Mouse (Mus musculus): ENCODE data around the gene Tmprss13.

DNA sequence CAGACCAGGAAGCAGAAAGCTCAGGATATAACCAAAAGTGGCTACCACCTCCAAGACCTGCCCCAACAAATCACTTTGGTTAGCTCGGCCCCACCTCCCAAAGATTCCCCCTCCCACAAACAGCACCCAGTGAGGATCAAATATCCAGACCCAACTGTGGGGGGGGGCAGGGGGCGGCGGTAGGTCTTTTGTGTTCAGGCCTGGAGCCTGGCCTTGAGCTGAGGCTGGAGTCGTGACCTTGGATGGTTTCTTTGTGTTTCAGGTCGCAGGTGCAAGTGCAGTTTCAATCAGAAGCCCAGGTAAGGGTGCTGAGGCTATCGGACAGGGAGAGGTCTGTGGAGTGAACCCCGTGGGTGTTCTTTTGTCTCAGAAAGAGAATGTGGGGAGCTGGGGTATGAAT, 72.4 kb downstream of the Tmprss13 start:
- TF ChIP-seq TCF12 (IDR thresholded peaks at IDR 0.05; ENCODE audit: low read depth, low read length) (no peak), CHD1 (IDR thresholded peaks at IDR 0.05; ENCODE audit: low read depth, low read length) (no peak), POLR2A (IDR thresholded peaks at IDR 0.05; ENCODE audit: low read depth, low read length) (no peak)

All from CH12.LX (cell line).